Mouse (Mus musculus): ENCODE results near the gene Actg2.

- no peak for TF ChIP-seq EP300 (IDR thresholded peaks at IDR 0.05; ENCODE audit: insufficient read depth, low read depth, low read length)
- no peak for TF ChIP-seq CTCF (IDR thresholded peaks at IDR 0.05)
Observed at GRCm38 (mm10) chr6:83499078-83499477, 37.0 kb downstream of the Actg2 start.

Measured in heart, adult 2 months (tissue).